Mouse (Mus musculus) spleen, adult 2 months (tissue): ENCODE measurements around the gene Ccna1.

Experiments used
- CTCF ChIP-seq: fragments of 200-500 bp; IDR thresholded peaks from 2 replicates; pipeline ENCODE4 v1.5.1; 2011; ENCODE audit warnings: mild to moderate bottlenecking, inconsistent platforms; ENCODE audit not compliant: insufficient read depth, insufficient read length, insufficient replicate concordance; ENCODE audit errors: extremely low read depth
- POLR2A ChIP-seq: fragments of 200-500 bp; IDR thresholded peaks from 2 replicates; pipeline ENCODE4 v1.6.1; 2011; ENCODE audit warnings: low read depth, low read length, inconsistent platforms

GRCm38 (mm10) chr3:55079619-55080018 is 24.3 kb upstream of the Ccna1 start:
- TF ChIP-seq POLR2A (no peak), CTCF (no peak)
